ENCODE assay signal across 12 mouse cellular contexts in the genomic region with DNA sequence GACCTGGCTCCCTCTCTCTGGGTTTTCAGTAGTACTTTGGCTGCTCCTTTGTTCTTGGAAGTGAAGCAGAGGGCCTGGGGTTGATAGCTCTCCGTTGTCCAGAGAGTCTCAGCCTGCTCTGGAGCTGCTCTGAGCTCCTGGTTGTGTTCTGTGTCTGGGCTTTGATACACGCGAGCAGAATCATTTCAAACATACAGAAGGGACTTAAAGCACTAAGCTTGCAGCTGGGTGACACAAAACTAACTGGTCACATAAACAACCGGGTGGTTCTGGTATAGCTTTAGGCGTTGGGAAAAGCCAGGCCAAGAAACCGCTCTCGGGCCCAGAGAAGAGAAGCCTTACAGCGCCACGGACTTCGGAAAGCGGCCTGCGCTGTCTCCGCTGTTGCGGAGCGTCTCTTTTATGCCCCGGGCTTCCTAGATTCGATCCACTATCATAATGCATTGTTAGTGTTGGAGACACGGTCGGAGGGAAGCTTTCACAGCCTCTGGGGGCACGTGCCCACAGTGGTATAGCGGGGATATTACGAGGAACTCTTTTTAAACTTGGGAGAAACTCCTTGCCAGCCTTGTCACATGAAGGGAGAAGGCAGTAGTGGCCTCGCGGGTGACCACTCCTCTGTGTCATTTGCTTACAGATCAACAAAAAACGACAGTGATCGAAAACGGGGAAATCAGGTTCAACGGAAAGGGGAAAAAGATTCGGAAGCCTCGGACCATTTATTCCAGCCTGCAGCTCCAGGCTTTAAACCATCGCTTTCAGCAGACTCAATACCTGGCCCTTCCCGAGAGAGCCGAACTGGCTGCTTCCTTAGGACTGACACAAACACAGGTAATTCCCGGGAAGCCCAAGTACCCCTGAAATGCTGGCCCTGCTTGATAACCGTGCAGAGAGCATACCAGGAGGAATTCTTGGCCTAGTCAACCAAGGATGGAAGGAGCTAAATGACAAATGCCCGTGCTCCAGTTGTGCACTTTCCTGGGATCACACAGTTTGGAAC. TPM values are rescaled to one million over a fixed set of nuclear protein-coding genes. Genes with fewer than 3 reads are reported as not detected.
A peak's percentile ranks its signal among the peaks of the same experiment; 100 is the strongest.
DNase-seq lines count a peak whose midpoint lies in the region; ATAC-seq and TF ChIP-seq lines count a peak whose summit lies in the region.
"Had no signal": no experiment of that assay in that cellular context is flagged by ENCODE, and none has a peak within 500 bp of the region (broad histone marks: within the 10 kb centered on the region; RNA-seq: fewer than 3 reads in every experiment).

No protein-coding gene starts in this region.

- WGBS in liver, postnatal 0 days (ENCODE audit: insufficient replicate concordance), result 3% methylated on average over 36 of the region's 36 CpGs
- 2% methylated on average over 36 of the region's 36 CpGs for WGBS in liver, embryonic 11.5 days
- WGBS in forebrain, embryonic 15.5 days, result 3% methylated on average over 36 of the region's 36 CpGs
- WGBS in midbrain, embryonic 16.5 days, result 1% methylated on average over 36 of the region's 36 CpGs

- no peak overlapping the region for H3K9ac ChIP-seq in liver, postnatal 0 days (replicated peaks)
- no peak overlapping the region for H3K9ac ChIP-seq in liver, embryonic 11.5 days (ENCODE audit: low read depth, low read length)
- peak overlapping the region; percentile 67 for H3K9ac ChIP-seq in forebrain, embryonic 15.5 days (replicated peaks)
- H3K9ac ChIP-seq in midbrain, embryonic 16.5 days (ENCODE audit: low read depth, low read length), result 0 out of 2 replicates have a peak overlapping the region, but pooled peaks have one; percentile 25

- peak; percentile 86 for DNase-seq in heart, adult 11 months
- DNase-seq in heart, postnatal 4 days, result no peak
- DNase-seq in liver, postnatal 0 days, result no peak
- DNase-seq in liver, embryonic 11.5 days (ENCODE audit: low spot score), result no peak
- DNase-seq in kidney, postnatal 25 days, result no peak
- DNase-seq in layer of hippocampus, adult 18-20 months (ENCODE audit: low spot score in 2 of 2), result no peak
- DNase-seq: adrenal gland, postnatal 10 days; cerebellum, adult 9-11 months had no signal

- H3K27ac ChIP-seq in liver, postnatal 0 days (ENCODE audit: low read depth), result no peak overlapping the region
- no peak overlapping the region for H3K27ac ChIP-seq in liver, embryonic 11.5 days (ENCODE audit: low read depth, low read length)
- peak overlapping the region; percentile 96 for H3K27ac ChIP-seq in forebrain, embryonic 15.5 days (replicated peaks)
- peak overlapping the region; percentile 71 for H3K27ac ChIP-seq in midbrain, embryonic 16.5 days (ENCODE audit: low read length)
- H3K27ac ChIP-seq: intestine, embryonic 15.5 days; macrophage had no signal

- H3K4me1 ChIP-seq in liver, postnatal 0 days (ENCODE audit: insufficient read depth), result peaks cover 12% of the 10 kb centered on the region
- H3K4me1 ChIP-seq in liver, embryonic 11.5 days (replicated peaks; ENCODE audit: control insufficient read depth, insufficient read depth, low read length), result no peaks in the 10 kb centered on the region; the same call in 1 of the 2 replicates
- H3K4me1 ChIP-seq in forebrain, embryonic 15.5 days, result peaks cover 31% of the 10 kb centered on the region
- H3K4me1 ChIP-seq in midbrain, embryonic 16.5 days (ENCODE audit: control insufficient read depth, insufficient read depth, low read length), result peaks cover 9% of the 10 kb centered on the region; the same call in 1 of the 2 replicates

- H3K36me3 ChIP-seq in liver, postnatal 0 days (replicated peaks; ENCODE audit: insufficient read depth, low read length), result no peaks in the 10 kb centered on the region
- no peaks in the 10 kb centered on the region for H3K36me3 ChIP-seq in liver, embryonic 11.5 days (ENCODE audit: control insufficient read depth, insufficient read depth, low read length)
- H3K36me3 ChIP-seq in forebrain, embryonic 15.5 days, result no peaks in the 10 kb centered on the region
- H3K36me3 ChIP-seq in midbrain, embryonic 16.5 days (ENCODE audit: control insufficient read depth, insufficient read depth, low read length), result no peaks in the 10 kb centered on the region
- H3K36me3 ChIP-seq: intestine, embryonic 15.5 days had no signal

- H3K4me2 ChIP-seq in liver, postnatal 0 days (ENCODE audit: low read depth, low read length), result no peak overlapping the region
- no peak overlapping the region for H3K4me2 ChIP-seq in liver, embryonic 11.5 days
- peak overlapping the region; percentile 70 for H3K4me2 ChIP-seq in forebrain, embryonic 15.5 days (replicated peaks)
- H3K4me2 ChIP-seq in midbrain, embryonic 16.5 days (ENCODE audit: low read length), result 0 out of 2 replicates have a peak overlapping the region, but pooled peaks have one; percentile 13

- no peak for ATAC-seq in liver, postnatal 0 days
- no peak for ATAC-seq in liver, embryonic 11.5 days (replicated peaks; ENCODE audit: low FRiP score)
- ATAC-seq in forebrain, embryonic 15.5 days (replicated peaks), result no peak
- ATAC-seq in midbrain, embryonic 16.5 days, result no peak

- TF ChIP-seq CTCF in liver, postnatal 0 days (IDR thresholded peaks at IDR 0.05; ENCODE audit: low read depth), result no peak

- H3K27me3 ChIP-seq in liver, postnatal 0 days (ENCODE audit: insufficient read depth, low read length), result peaks cover 92% of the 10 kb centered on the region
- H3K27me3 ChIP-seq in liver, embryonic 11.5 days (replicated peaks; ENCODE audit: control insufficient read depth, insufficient read depth, low read length), result peaks cover 89% of the 10 kb centered on the region
- peaks cover 38% of the 10 kb centered on the region for H3K27me3 ChIP-seq in forebrain, embryonic 15.5 days
- H3K27me3 ChIP-seq in midbrain, embryonic 16.5 days (ENCODE audit: control insufficient read depth, insufficient read depth, low read depth, low read length), result peaks cover 36% of the 10 kb centered on the region

- TF ChIP-seq EP300 in liver, postnatal 0 days (IDR thresholded peaks at IDR 0.05; ENCODE audit: low read depth), result no peak

- H3K4me3 ChIP-seq in liver, postnatal 0 days (ENCODE audit: low read depth, low read length), result 0 out of 2 replicates have a peak overlapping the region, but pooled peaks have one; percentile 32
- H3K4me3 ChIP-seq in liver, embryonic 11.5 days (ENCODE audit: low read depth, low read length), result no peak overlapping the region
- peak overlapping the region; percentile 52 for H3K4me3 ChIP-seq in forebrain, embryonic 15.5 days
- H3K4me3 ChIP-seq in midbrain, embryonic 16.5 days (ENCODE audit: low read depth, low read length), result peak overlapping the region; percentile 40

- H3K9me3 ChIP-seq in liver, postnatal 0 days (ENCODE audit: low read length), result no peaks in the 10 kb centered on the region
- H3K9me3 ChIP-seq in liver, embryonic 11.5 days (ENCODE audit: control insufficient read depth, low read length), result no peaks in the 10 kb centered on the region
- H3K9me3 ChIP-seq in forebrain, embryonic 15.5 days, result no peaks in the 10 kb centered on the region
- H3K9me3 ChIP-seq in midbrain, embryonic 16.5 days (replicated peaks; ENCODE audit: control insufficient read depth, low read length, poor library complexity, severe bottlenecking), result no peaks in the 10 kb centered on the region
- H3K9me3 ChIP-seq: intestine, embryonic 15.5 days had no signal

RNA-seq across cellular contexts. Expression of a gene that starts 1.6 kb away (rescaled TPM):
- not detected for total RNA-seq in heart, postnatal 4 days (2021)
- not detected in 2 replicates for polyA plus RNA-seq in liver, postnatal 0 days (2015; fragmentation: Nextera tagmentation; extraction: Ambion mirVana)
- polyA plus RNA-seq in liver, embryonic 11.5 days (2014; fragmentation: Nextera tagmentation; extraction: Ambion mirVana), result 0.08 TPM in 1 of 2 replicates, not detected in the other
- 13.2 and 14.7 TPM in 2 replicates for polyA plus RNA-seq in forebrain, embryonic 15.5 days (2015; fragmentation: Nextera tagmentation; extraction: Ambion mirVana)
- polyA plus RNA-seq in midbrain, embryonic 16.5 days (2015; fragmentation: Nextera tagmentation; extraction: Ambion mirVana), result 1.3 and 3.0 TPM in 2 replicates
- total RNA-seq in layer of hippocampus, adult 18-20 months (2021), result 1 to 10 TPM; 7.5 to 9.1 TPM
- polyA plus RNA-seq: macrophage had no signal

RNA-seq across cellular contexts. Expression of a gene that starts 17.1 kb away (rescaled TPM):
- total RNA-seq in heart, postnatal 4 days (2021), result under 1 TPM; 0.43 to 0.50 TPM
- not detected in 2 replicates for polyA plus RNA-seq in liver, postnatal 0 days (2015; fragmentation: Nextera tagmentation; extraction: Ambion mirVana)
- polyA plus RNA-seq in liver, embryonic 11.5 days (2014; fragmentation: Nextera tagmentation; extraction: Ambion mirVana), result 0.88 and 1.5 TPM in 2 replicates
- 81.5 and 84.7 TPM in 2 replicates for polyA plus RNA-seq in forebrain, embryonic 15.5 days (2015; fragmentation: Nextera tagmentation; extraction: Ambion mirVana)
- polyA plus RNA-seq in midbrain, embryonic 16.5 days (2015; fragmentation: Nextera tagmentation; extraction: Ambion mirVana), result 9.7 and 20.7 TPM in 2 replicates
- total RNA-seq in layer of hippocampus, adult 18-20 months (2021), result 1 to 10 TPM; 6.1 TPM
- polyA plus RNA-seq: macrophage had no signal

Comparison
In these comparisons a context has a peak if more than half of its experiments do, and no peak if none do; other contexts are left out.
1. H3K27ac ChIP-seq: peak in forebrain, embryonic 15.5 days (single experiment) and midbrain, embryonic 16.5 days (single experiment); none in liver, postnatal 0 days (single experiment) and liver, embryonic 11.5 days (single experiment).
2. H3K4me2 ChIP-seq: peak in forebrain, embryonic 15.5 days (single experiment) and midbrain, embryonic 16.5 days (single experiment); none in liver, postnatal 0 days (single experiment) and liver, embryonic 11.5 days (single experiment).
3. H3K9ac ChIP-seq: peak in forebrain, embryonic 15.5 days (single experiment) and midbrain, embryonic 16.5 days (single experiment); none in liver, postnatal 0 days (single experiment) and liver, embryonic 11.5 days (single experiment).